Mouse (Mus musculus): ENCODE data around the gene Camta2. TPM values are rescaled to one million over a fixed set of nuclear protein-coding genes. Genes with fewer than 3 reads are reported as not detected.

Gene Camta2
- polyA plus RNA-seq (2015; fragmentation: Nextera tagmentation; extraction: Ambion mirVana): 13.4 TPM in 2 replicates

DNA sequence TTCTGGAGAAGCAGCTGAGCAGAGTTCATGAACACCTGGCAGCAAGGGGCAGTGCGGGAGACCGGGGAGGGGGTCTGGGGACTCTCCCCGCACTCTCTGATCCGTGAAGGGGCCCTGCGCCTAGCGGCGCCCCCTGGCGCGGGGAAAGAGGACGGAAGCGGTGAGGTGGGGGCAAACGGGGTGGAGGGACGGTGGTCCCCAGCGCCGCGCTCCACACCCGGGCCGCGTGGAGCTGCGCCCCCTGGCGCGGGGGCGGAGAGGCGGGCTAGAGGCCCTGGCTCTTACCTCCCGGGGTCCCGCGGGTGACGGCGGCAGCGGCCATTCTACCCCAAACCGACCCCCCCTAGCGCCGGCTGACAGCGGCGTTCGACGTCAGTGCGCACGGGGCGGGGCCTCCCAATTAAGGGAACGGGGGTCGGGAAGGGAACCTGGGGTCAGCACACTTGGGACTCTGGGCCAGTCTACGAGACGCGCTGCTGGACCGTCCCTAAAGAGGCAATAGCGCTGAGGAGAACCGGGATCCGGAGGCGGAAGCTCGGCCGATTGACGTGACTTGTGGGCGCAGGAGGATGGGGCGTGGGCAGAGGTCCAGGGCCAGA, at the start of gene Camta2:
Gene Camta2, minus strand, starts transcription at position 505 of the 599 bp plus-strand sequence.
- Histone ChIP-seq H3K27ac (peak within 1 kb of the TSS; percentile 85), H3K4me1 (peaks cover 17% of the 10 kb centered on the region), H3K4me3 (peak within 1 kb of the TSS; percentile 79), H3K9ac (peak within 1 kb of the TSS; percentile 91), H3K36me3 (peaks cover 28% of the 10 kb centered on the region), H3K9me3 (no peaks in the 10 kb centered on the region), H3K4me2 (peak within 1 kb of the TSS; percentile 82), H3K27me3 (no peaks in the 10 kb centered on the region)
- WGBS: under 1% methylated on average over 50 of the region's 55 CpGs
- peak; percentile 70 for ATAC-seq (ENCODE audit: insufficient number of reproducible peaks, insufficient read depth, low FRiP score, low TSS enrichment, low read depth)

GRCm38 (mm10) chr11:70733256-70733655, 45.4 kb upstream of the Camta2 start:
- Histone ChIP-seq H3K27me3 (no peaks in the 10 kb centered on the region), H3K4me3 (no peak overlapping the region), H3K4me2 (no peak overlapping the region), H3K9ac (no peak overlapping the region), H3K27ac (no peak overlapping the region), H3K36me3 (peaks cover 14% of the 10 kb centered on the region), H3K9me3 (no peaks in the 10 kb centered on the region), H3K4me1 (peaks cover 6% of the 10 kb centered on the region; the same call in 1 of the 2 replicates)
- ATAC-seq (ENCODE audit: insufficient number of reproducible peaks, insufficient read depth, low FRiP score, low TSS enrichment, low read depth): no peak
- 50% methylated on average over 5 of the region's 5 CpGs for WGBS

DNA sequence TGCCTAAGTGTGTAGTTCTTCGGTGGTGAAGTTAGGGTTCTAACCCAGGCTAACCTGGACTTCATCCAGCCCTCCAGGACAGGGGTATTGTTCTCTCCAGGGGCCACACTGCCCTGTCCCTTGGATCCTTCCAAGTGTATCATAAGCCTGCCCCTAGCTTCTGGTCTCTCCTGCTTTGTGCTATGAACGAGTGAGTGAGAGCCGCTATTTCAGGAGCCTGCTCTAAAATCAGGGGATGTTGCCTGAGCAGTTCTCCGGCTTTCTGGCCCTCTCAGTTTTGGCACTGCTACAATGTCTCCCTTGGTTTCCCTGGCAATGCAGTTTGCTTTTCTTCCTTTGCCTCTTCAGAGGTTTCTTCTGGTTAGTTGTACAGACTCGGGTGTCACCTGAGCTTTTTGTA, 43.3 kb upstream of the Camta2 start:
- Histone ChIP-seq H3K27ac (no peak overlapping the region), H3K9me3 (no peaks in the 10 kb centered on the region), H3K36me3 (peaks cover 35% of the 10 kb centered on the region), H3K4me1 (peaks cover 6% of the 10 kb centered on the region; the same call in 1 of the 2 replicates), H3K4me2 (no peak overlapping the region), H3K9ac (no peak overlapping the region), H3K4me3 (no peak overlapping the region), H3K27me3 (no peaks in the 10 kb centered on the region)
- ATAC-seq (ENCODE audit: insufficient number of reproducible peaks, insufficient read depth, low FRiP score, low TSS enrichment, low read depth): no peak
- WGBS: 74% methylated on average over 5 of the region's 5 CpGs

DNA sequence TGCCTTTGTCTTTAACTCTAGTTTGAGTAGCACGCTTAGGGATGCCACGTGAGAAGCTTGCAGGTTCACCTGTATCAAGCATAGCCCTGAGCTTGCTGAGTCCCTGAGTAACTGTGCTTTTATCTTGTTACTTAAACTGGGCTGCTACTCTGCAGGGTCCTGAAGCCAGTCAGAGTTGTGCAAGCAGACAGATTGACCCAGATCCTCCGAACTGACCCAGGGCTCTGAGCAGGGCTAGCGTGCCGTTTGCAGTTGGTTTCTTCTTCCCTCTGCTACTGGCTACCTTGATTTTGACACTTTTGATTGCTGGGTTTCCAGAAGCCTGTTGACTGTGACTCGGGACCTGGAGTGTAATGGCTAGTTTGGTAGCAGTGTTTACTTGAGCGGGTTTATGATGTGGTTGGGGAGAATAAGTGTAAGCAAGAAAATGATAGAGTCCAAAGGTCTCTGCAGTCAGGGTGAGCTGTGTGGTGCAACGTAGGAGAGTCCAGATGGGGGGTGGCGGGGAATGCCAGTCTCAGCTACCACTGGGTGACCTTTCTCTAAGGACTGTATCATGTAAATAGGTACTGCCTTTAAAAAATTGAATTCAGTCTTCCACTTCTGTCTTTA, 42.6 kb upstream of the Camta2 start:
- Histone ChIP-seq H3K4me1 (peaks cover 6% of the 10 kb centered on the region; the same call in 1 of the 2 replicates), H3K27me3 (no peaks in the 10 kb centered on the region), H3K4me2 (no peak overlapping the region), H3K4me3 (no peak overlapping the region), H3K9me3 (no peaks in the 10 kb centered on the region), H3K27ac (no peak overlapping the region), H3K9ac (no peak overlapping the region), H3K36me3 (peaks cover 42% of the 10 kb centered on the region)
- WGBS: 81% methylated on average over 9 of the region's 9 CpGs
- ATAC-seq (ENCODE audit: insufficient number of reproducible peaks, insufficient read depth, low FRiP score, low TSS enrichment, low read depth): no peak

- H3K27me3 ChIP-seq: no peaks in the 10 kb centered on the region
- no peaks in the 10 kb centered on the region for H3K9me3 ChIP-seq
- H3K4me1 ChIP-seq: no peaks in the 10 kb centered on the region
- no peak overlapping the region for H3K27ac ChIP-seq
- no peak overlapping the region for H3K9ac ChIP-seq
- 87% methylated on average over 5 of the region's 5 CpGs for whole genome bisulfite sequencing
- no peak overlapping the region for H3K4me2 ChIP-seq
- H3K4me3 ChIP-seq: no peak overlapping the region
- no peak for ATAC-seq (ENCODE audit: insufficient number of reproducible peaks, insufficient read depth, low FRiP score, low TSS enrichment, low read depth)
- peaks cover 67% of the 10 kb centered on the region for H3K36me3 ChIP-seq
These were observed 39.5 kb upstream of the Camta2 start for GRCm38 (mm10) chr11:70727385-70727784.

DNA sequence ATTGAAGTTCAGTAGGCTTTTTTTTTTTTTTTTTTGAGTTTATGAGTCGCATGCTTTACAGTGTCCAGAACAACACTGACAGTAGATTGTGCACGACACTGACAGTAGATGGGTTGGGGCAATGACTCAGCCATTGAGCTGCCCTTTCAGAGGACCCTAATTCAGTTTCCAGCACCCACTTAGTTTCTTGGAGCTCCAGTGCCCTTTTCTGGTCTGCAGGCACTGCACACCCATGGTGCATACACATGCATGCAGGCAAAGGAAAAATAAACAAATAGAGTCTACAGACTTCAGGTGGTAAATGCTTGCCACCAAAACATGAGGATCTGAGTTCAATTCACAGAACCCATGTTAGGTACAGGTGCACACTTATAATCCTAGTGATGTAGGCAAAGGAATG, 38.7 kb upstream of the Camta2 start:
- no peak overlapping the region for H3K4me3 ChIP-seq

GRCm38 (mm10) chr11:70724706-70725105, 36.8 kb upstream of the Camta2 start:
- no peak for ATAC-seq (ENCODE audit: insufficient number of reproducible peaks, insufficient read depth, low FRiP score, low TSS enrichment, low read depth)
- no peak overlapping the region for H3K4me3 ChIP-seq
- no peaks in the 10 kb centered on the region for H3K27me3 ChIP-seq
- no peak overlapping the region for H3K9ac ChIP-seq
- H3K27ac ChIP-seq: no peak overlapping the region
- H3K4me2 ChIP-seq: no peak overlapping the region
- H3K36me3 ChIP-seq: peaks cover 89% of the 10 kb centered on the region
- H3K9me3 ChIP-seq: no peaks in the 10 kb centered on the region
- no peaks in the 10 kb centered on the region for H3K4me1 ChIP-seq
- 94% methylated on average over 9 of the region's 9 CpGs for WGBS

More for the DNA sequence above, 38.7 kb upstream of the Camta2 start:
- H3K27me3 ChIP-seq: no peaks in the 10 kb centered on the region
- H3K36me3 ChIP-seq: peaks cover 75% of the 10 kb centered on the region
- H3K9me3 ChIP-seq: no peaks in the 10 kb centered on the region
- H3K9ac ChIP-seq: no peak overlapping the region
- ATAC-seq (ENCODE audit: insufficient number of reproducible peaks, insufficient read depth, low FRiP score, low TSS enrichment, low read depth): no peak
- 90% methylated on average over 2 of the region's 2 CpGs for WGBS
- no peak overlapping the region for H3K27ac ChIP-seq
- H3K4me1 ChIP-seq: no peaks in the 10 kb centered on the region
- H3K4me2 ChIP-seq: no peak overlapping the region

- WGBS: 96% methylated on average over 3 of the region's 3 CpGs
- Histone ChIP-seq H3K4me2 (no peak overlapping the region), H3K9me3 (no peaks in the 10 kb centered on the region), H3K4me1 (no peaks in the 10 kb centered on the region), H3K4me3 (no peak overlapping the region), H3K36me3 (peaks cover 91% of the 10 kb centered on the region), H3K9ac (no peak overlapping the region), H3K27me3 (no peaks in the 10 kb centered on the region), H3K27ac (no peak overlapping the region)
- ATAC-seq (ENCODE audit: insufficient number of reproducible peaks, insufficient read depth, low FRiP score, low TSS enrichment, low read depth): no peak
These were observed 33.2 kb upstream of the Camta2 start for GRCm38 (mm10) chr11:70721072-70721471.

DNA sequence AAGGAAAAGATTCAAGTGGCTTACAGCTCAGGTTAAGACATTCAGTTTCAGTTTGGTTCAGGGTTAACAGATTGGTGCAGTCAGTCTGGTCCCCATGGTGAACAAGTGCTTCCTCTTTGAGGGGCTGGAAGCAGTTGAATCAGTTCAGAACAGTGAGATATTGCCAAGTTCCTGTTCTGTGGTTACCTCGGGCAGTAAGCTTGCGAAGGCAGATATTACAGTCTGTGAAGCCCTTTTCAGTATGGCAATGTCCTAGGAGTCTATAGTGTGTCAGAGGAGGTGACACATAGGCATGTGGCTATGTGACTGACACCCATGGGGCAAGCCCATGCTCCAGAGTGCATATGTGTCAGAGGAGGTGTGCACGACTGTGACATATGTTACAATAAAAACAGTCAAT, 32.7 kb upstream of the Camta2 start:
- Histone ChIP-seq H3K4me1 (no peaks in the 10 kb centered on the region), H3K4me2 (no peak overlapping the region), H3K27ac (no peak overlapping the region), H3K36me3 (peaks cover 91% of the 10 kb centered on the region), H3K4me3 (no peak overlapping the region), H3K9me3 (no peaks in the 10 kb centered on the region), H3K27me3 (no peaks in the 10 kb centered on the region), H3K9ac (no peak overlapping the region)
- WGBS: 89% methylated on average over 3 of the region's 3 CpGs
- no peak for ATAC-seq (ENCODE audit: insufficient number of reproducible peaks, insufficient read depth, low FRiP score, low TSS enrichment, low read depth)

- H3K36me3 ChIP-seq: peaks cover 82% of the 10 kb centered on the region
- no peaks in the 10 kb centered on the region for H3K4me1 ChIP-seq
- no peak overlapping the region for H3K9ac ChIP-seq
- no peak for ATAC-seq (ENCODE audit: insufficient number of reproducible peaks, insufficient read depth, low FRiP score, low TSS enrichment, low read depth)
- WGBS: 56% methylated on average over 5 of the region's 5 CpGs
- H3K4me2 ChIP-seq: no peak overlapping the region
- no peak overlapping the region for H3K4me3 ChIP-seq
- H3K9me3 ChIP-seq: no peaks in the 10 kb centered on the region
- no peaks in the 10 kb centered on the region for H3K27me3 ChIP-seq
- H3K27ac ChIP-seq: no peak overlapping the region
These were observed 30.6 kb upstream of the Camta2 start for GRCm38 (mm10) chr11:70718481-70718880.

GRCm38 (mm10) chr11:70715832-70716231, 27.9 kb upstream of the Camta2 start:
- H3K9me3 ChIP-seq: no peaks in the 10 kb centered on the region
- peaks cover 86% of the 10 kb centered on the region for H3K36me3 ChIP-seq
- no peak overlapping the region for H3K9ac ChIP-seq

GRCm38 (mm10) chr11:70713222-70713621, 25.3 kb upstream of the Camta2 start:
- no peak overlapping the region for H3K9ac ChIP-seq
- WGBS: 85% methylated on average over 6 of the region's 6 CpGs
- no peaks in the 10 kb centered on the region for H3K9me3 ChIP-seq
- no peak overlapping the region for H3K27ac ChIP-seq
- no peak overlapping the region for H3K4me2 ChIP-seq
- H3K27me3 ChIP-seq: no peaks in the 10 kb centered on the region
- H3K4me3 ChIP-seq: no peak overlapping the region
- peaks cover 86% of the 10 kb centered on the region for H3K36me3 ChIP-seq
- no peaks in the 10 kb centered on the region for H3K4me1 ChIP-seq
- no peak for ATAC-seq (ENCODE audit: insufficient number of reproducible peaks, insufficient read depth, low FRiP score, low TSS enrichment, low read depth)

More at GRCm38 (mm10) chr11:70715832-70716231, 27.9 kb upstream of the Camta2 start:
- Histone ChIP-seq H3K4me1 (no peaks in the 10 kb centered on the region), H3K27me3 (no peaks in the 10 kb centered on the region), H3K4me2 (no peak overlapping the region), H3K4me3 (no peak overlapping the region), H3K27ac (no peak overlapping the region)
- WGBS: 92% methylated on average over 6 of the region's 6 CpGs
- no peak for ATAC-seq (ENCODE audit: insufficient number of reproducible peaks, insufficient read depth, low FRiP score, low TSS enrichment, low read depth)
